Mouse (Mus musculus): Measurements from ENCODE around the gene Vmn1r173. TPM values are rescaled to one million over a fixed set of nuclear protein-coding genes. Genes with fewer than 3 reads are reported as not detected.
"Not testable (repeated sequence)": the region's sequence is repeated elsewhere in the genome, so short reads cannot be mapped to it uniquely, and the experiment has no call there.

Vmn1r173 gene
- polyA plus RNA-seq (2011; ENCODE audit: insufficient read depth, insufficient read length, low replicate concordance, missing spikeins), result not detected in 2 replicates

- 48% methylated on average over 1 of the region's 1 CpGs for WGBS
These were observed at the start of gene Vmn1r173 for GRCm38 (mm10) chr7:23700403-23700802. TSS of gene Vmn1r173 (plus strand) at chr7:23700703.

DNA sequence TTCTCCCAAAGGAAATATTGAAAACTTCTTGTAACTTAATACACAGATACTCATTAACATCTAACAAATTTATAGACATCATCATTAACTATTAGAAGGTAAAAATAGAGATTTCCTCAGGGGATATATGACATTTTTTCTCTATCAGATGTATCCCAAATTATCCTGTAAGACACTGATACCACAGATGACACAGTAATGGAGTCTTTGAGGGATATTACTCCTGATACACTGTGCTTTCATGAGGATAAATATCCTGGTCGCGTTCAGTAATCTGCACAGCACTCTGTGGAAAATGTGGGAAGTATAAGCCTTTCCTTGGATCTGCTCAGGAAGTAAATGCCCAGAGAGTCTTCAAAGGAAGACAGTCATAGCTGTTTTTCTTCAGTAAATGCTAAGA lies 42.5 kb upstream of the Vmn1r173 start, which contains the start of gene Vmn1r172:
TSS of gene Vmn1r172 (plus strand) at position 301 of the 400 bp plus-strand sequence.
- Histone ChIP-seq H3K4me3 (replicated peaks; ENCODE audit: control insufficient read depth, low read depth, low read length) (no peak within 1 kb of the TSS), H3K27ac (ENCODE audit: control insufficient read depth, insufficient read depth, low read depth, low read length, poor library complexity) (no peak within 1 kb of the TSS), H3K4me1 (ENCODE audit: control insufficient read depth, insufficient read depth, low read length) (no peaks in the 10 kb centered on the region)
- no peak for TF ChIP-seq CTCF (IDR thresholded peaks at IDR 0.05; ENCODE audit: control insufficient read depth, insufficient read depth, low read length)
- TF ChIP-seq POLR2A (IDR thresholded peaks at IDR 0.05; ENCODE audit: borderline replicate concordance, control insufficient read depth, low read depth, low read length), result no peak
- WGBS, result 63% methylated on average over 2 of the region's 2 CpGs

More at GRCm38 (mm10) chr7:23700403-23700802, at the start of gene Vmn1r173:
- not testable (repeated sequence) for H3K4me3 ChIP-seq (replicated peaks; ENCODE audit: control insufficient read depth, low read depth, low read length); H3K27ac ChIP-seq (ENCODE audit: control insufficient read depth, insufficient read depth, low read depth, low read length, poor library complexity); H3K4me1 ChIP-seq (ENCODE audit: control insufficient read depth, insufficient read depth, low read length)

GRCm38 (mm10) chr7:23751970-23752369 lies 51.5 kb downstream of the Vmn1r173 start, which contains the start of gene Vmn1r174:
TSS of gene Vmn1r174 (plus strand) at chr7:23752270.
- not testable (repeated sequence) for H3K4me1 ChIP-seq (ENCODE audit: control insufficient read depth, insufficient read depth, low read length); H3K4me3 ChIP-seq (replicated peaks; ENCODE audit: control insufficient read depth, low read depth, low read length); H3K27ac ChIP-seq (ENCODE audit: control insufficient read depth, insufficient read depth, low read depth, low read length, poor library complexity)
- WGBS, result 49% methylated on average over 1 of the region's 1 CpGs

Other genes with a start within 250 kb of the Vmn1r173 start
- gene Vmn1r167, start 193.5 kb upstream of the Vmn1r173 start, polyA plus RNA-seq (2011; ENCODE audit: insufficient read depth, insufficient read length, low replicate concordance, missing spikeins), result not detected in 2 replicates
- gene Vmn1r168, start 161.0 kb upstream of the Vmn1r173 start, polyA plus RNA-seq (2011; ENCODE audit: insufficient read depth, insufficient read length, low replicate concordance, missing spikeins), result 0.16 TPM in 1 of 2 replicates, not detected in the other
- not detected in 2 replicates for gene Vmn1r169, start 125.2 kb upstream of the Vmn1r173 start, polyA plus RNA-seq (2011; ENCODE audit: insufficient read depth, insufficient read length, low replicate concordance, missing spikeins)
- gene Vmn1r170, start 94.5 kb upstream of the Vmn1r173 start, polyA plus RNA-seq (2011; ENCODE audit: insufficient read depth, insufficient read length, low replicate concordance, missing spikeins), result not detected in 2 replicates
- not detected in 2 replicates for gene Vmn1r171, start 70.0 kb upstream of the Vmn1r173 start, polyA plus RNA-seq (2011; ENCODE audit: insufficient read depth, insufficient read length, low replicate concordance, missing spikeins)
- not detected in 2 replicates for gene Vmn1r172, start 42.4 kb upstream of the Vmn1r173 start, polyA plus RNA-seq (2011; ENCODE audit: insufficient read depth, insufficient read length, low replicate concordance, missing spikeins)
- not detected in 2 replicates for gene Vmn1r174, start 51.6 kb downstream of the Vmn1r173 start, polyA plus RNA-seq (2011; ENCODE audit: insufficient read depth, insufficient read length, low replicate concordance, missing spikeins)
- gene Vmn1r175, start 109.9 kb downstream of the Vmn1r173 start, polyA plus RNA-seq (2011; ENCODE audit: insufficient read depth, insufficient read length, low replicate concordance, missing spikeins), result not detected in 2 replicates
- gene Vmn1r176, start 136.7 kb downstream of the Vmn1r173 start, polyA plus RNA-seq (2011; ENCODE audit: insufficient read depth, insufficient read length, low replicate concordance, missing spikeins), result not detected in 2 replicates
- not detected in 2 replicates for gene Vmn1r177, start 165.7 kb downstream of the Vmn1r173 start, polyA plus RNA-seq (2011; ENCODE audit: insufficient read depth, insufficient read length, low replicate concordance, missing spikeins)
- not detected in 2 replicates for gene Vmn1r178, start 191.3 kb downstream of the Vmn1r173 start, polyA plus RNA-seq (2011; ENCODE audit: insufficient read depth, insufficient read length, low replicate concordance, missing spikeins)
- 0.35 TPM in 1 of 2 replicates, not detected in the other for gene Vmn1r179, start 226.3 kb downstream of the Vmn1r173 start, polyA plus RNA-seq (2011; ENCODE audit: insufficient read depth, insufficient read length, low replicate concordance, missing spikeins)
- gene Vmn1r180, start 249.9 kb downstream of the Vmn1r173 start, polyA plus RNA-seq (2011; ENCODE audit: insufficient read depth, insufficient read length, low replicate concordance, missing spikeins), result not detected in 2 replicates